Mouse (Mus musculus): Measurements from ENCODE around the gene Scube1.

Scube1 gene

DNA sequence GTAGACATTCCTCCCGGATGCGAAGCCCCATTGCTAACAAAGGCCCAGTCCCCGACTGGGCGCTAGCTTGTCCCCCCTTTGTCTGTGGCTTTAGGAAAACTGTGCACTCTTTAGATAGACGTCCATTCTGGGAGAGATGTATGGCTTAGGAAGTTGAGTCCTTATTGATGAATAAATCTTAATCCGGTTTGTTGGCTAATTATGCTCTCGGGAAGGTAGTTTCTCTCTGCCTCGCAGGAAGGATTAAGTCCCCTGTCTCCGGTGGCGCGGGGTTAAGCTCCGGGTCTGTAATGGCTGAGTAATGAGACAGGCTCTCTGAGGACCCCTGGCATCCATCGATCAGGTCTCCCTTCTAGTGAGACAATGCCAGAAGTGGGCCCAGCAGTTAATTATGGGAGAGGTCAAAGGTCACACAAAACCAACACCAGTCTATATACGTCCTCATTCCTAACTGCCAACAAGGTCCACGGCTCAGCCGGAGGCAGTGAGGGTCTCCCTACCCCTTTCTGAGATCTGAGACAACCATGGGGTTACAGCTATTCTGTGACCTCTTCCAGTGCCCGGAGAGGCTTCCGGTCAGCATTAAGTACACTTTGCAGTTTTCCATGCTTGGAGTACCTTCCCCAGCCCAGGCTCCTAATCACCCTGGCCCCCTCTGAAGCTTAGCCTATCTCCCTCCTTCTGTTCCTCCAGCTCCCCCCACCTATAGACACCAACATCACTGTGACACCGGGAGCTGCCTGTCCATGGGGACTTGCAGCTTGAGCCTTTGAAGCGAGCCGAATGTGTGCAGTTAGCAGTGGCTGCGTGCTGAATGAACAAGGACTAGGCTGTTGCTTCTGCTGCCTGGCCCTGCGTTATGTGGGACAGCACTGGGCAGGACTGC is 14.7 kb downstream of the Scube1 start:
- DNase-seq (ENCODE audit: low spot score) = no peak

DNA sequence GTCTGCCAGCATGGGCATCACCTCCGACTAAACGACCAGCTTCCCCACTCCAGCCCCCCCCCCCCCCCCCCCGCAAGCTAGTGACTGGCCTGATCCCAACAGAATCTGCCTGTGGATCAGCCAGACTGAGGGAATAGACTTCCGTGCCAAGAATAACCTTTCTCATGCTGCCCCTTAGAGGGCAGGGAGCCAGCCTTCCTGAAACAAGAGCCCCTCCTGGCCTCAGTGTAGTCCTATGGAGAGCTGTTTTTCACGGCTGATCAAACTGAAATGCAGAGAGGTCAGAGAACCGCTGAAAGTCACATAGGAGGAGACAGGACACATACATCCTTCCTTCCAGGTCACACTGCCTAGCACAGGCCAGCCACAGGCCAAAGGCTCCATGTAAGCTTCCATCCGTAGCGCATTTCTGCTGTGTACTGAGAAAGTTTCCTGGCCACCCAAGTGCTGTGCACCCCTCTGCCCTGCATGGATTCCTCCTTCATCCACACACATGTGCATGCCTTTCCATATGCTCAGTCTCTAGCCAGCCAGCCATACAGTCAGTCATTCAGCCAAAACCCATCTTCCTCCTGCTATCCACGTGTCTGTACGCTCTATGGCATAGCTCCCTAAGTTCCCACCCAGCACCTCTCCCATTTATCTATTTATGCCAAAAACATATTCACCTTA is 18.2 kb downstream of the Scube1 start:
- DNase-seq (ENCODE audit: low spot score) = no peak

DNA sequence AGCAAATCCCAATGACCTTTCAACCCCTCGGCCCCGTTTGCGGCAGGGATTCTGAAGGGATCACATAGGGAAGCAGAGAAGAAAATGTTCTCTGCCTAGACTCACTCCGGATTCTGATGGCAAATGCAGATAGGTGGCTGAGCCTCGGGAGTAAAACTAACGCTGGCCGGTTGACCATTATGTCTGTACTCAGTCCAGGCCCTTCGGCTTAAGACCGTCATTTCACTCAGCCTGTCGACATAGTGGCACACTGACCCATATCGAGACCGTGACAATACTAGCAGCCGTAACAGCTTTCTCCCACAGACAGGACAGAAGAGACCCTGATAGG is 24.3 kb downstream of the Scube1 start:
- no peak for DNase-seq (ENCODE audit: low spot score)

DNA sequence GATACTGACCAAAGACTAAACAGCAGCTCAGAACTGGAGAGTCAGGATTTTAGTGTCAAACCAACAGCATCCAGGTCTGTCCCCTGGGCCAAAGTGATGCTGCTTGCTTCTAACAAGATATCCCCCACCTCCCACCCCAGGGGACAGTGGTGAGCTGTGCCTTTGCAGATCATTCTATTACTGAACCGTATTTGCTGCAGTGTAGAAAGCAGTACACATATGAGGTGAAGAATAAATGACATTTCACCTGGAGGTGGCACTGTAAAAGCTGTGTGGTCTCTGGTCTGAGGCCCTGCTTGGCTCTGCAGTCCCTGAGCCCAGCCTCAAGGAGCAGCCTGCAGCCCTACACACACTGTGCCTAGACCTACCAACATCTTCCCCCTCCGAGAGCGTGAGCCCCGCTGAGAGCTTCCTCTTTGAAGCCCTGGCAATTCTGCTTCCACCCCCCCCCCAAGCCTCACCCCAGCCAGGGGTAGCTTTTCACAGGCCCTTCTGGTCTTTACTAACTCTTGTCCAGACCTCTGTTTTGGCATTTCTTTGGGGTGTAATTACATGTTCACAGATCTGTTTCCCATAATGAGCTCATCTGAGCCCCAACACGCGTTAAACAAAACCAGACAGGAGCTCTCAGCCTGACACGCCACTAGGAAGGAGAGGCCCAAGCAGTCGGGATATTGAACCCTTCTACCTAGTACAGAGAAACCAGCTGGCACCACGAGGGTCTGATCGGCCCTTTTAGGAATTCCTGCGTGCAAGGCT is 24.8 kb downstream of the Scube1 start:
- no peak for DNase-seq (ENCODE audit: low spot score)

DNA sequence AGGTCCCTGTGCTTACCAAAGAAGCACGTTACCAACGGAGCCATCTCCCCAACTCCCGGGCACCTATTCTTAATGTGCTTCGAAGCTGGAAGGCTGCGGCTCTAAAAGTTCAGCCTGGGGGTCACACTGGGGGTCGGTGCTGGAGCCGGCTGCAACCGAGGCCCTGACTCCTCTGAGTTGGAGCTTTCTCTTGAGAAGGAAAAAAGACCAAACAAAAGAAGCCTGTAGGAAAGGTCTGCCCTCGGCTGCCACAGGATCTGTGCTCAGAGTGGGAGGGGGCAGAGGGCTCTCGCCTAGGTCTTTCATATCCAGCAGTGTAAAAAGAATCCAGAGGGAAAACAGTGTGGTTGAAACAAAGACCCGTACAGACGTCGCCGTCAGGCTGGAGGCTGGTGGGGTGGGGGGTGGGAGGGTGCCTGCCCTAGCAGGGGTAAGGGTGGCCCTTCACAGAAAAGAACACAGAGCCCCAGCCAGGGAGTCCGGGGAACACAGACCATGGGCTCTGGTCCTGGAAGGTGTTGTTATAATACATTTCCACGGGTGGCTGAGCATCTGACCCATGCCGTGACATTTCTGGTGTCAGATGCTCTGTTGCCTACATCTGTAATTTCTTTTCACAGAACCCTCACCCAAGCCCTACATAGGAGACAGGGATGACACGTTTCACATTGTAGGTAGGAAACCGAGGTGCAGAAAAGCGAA is 25.5 kb downstream of the Scube1 start:
- DNase-seq (ENCODE audit: low spot score) = no peak

DNA sequence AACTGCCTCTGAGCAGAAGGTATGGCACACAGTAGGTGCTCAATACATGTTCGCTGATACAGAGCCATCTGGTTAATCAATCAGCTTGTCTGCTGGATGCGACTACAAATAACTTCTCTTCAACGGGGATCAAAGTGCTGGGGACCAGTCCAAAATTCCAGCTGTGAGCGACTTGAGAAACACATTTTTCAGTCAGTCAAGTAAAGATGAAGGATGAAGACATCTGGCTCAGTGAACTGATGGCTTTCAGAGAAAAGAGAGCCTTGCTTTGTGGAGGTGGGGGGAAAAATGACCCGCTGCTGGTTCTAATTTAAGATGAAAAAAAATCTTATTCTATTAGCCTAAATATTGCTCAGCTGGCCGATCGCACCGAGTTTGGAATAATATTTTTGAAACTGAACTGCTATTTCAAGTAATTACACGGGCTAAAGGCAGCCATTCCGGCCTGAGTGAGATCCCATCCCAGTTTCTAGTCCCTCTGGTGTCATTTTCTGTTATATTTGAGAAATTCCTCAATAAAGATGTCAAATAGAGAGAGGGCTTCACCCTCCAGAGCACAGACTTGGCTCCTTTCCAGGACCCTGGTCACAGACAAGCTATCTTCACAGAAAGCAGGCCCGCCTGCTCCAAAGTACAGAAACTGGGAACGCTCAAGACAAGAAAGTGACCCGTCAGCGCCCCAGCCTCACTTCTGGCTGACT is 28.0 kb downstream of the Scube1 start:
- DNase-seq (ENCODE audit: low spot score) = no peak

DNA sequence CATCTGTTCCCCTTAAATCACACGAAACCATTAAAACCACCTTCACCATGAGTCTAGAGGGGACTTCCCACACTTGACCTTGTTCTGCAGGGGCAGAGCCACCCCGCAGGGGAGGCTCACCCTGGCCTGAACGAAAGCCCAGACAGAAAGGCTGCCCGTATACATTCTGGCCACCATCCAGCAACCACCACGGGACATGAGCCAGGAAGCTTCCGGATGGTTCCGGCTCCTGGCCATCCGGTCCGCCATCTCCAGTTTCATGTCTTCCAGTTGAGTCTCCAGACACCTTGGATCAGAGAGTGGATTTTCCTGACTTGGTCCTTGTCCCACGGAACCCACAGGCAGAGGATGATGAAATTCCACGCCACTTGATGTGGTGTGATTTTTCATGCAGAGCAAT is 29.7 kb downstream of the Scube1 start:
- DNase-seq (ENCODE audit: low spot score) = no peak

DNA sequence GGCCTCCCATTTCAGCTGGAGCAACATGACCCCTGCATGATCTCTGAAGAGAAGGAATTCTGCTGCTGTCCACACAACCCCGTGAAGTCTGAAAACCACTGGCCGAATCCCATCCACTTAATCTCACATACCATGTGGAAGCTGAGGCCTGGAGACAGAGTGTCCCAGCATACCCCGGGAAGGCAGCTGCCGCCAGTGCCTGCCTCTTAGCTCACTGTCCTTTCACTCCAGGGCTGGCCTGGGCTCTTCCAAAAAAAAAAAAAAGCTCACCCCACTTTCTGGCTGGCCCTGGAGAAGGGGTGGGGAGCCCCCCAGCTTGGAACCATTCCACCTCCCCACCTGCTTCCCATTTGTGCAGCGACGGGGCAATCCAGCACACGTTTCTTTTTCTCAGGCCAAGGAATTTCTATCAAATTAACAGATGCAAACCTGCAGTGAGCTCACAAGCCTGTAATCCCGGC is 32.9 kb downstream of the Scube1 start:
- no peak for DNase-seq (ENCODE audit: low spot score)

DNA sequence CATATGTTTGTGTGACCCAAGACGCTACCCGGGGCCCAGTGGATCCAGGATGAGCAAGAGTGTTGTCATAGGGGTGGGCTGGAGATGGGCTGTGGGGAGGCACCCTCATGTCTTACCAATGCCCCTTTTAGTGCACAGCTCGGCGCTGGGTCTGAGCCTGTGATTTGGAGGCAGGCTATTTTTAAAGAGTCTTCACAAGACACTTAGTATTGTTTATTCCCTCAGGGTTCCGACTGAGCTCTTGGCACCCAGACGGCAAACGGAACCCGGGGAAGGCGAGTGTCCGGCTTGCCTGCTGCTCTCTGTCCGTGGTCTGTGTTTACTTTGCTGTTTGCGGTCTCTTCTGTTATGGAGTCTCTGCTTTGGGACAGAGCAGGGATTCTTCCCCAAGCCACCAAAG is 34.9 kb downstream of the Scube1 start:
- no peak for DNase-seq (ENCODE audit: low spot score)

DNA sequence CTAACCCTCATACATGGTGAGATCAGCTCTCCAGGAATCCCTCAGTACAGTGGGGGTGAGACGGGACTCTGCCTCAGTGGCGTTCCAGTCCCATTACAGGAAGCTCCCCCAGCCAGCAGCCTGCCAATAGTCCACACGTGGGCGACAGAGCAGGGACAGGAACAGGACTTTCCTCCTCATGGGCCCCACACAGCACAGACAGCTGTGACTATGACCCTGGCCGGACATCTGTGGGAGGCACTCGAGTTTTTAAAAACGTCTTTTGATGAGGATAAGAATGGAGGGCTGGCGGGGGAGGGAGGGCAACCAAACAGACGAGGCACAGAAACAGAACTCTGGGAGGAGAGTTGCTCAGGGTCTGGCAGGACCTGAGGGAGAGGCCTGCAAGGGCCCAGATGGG is 38.2 kb downstream of the Scube1 start:
- DNase-seq (ENCODE audit: low spot score) = no peak

DNA sequence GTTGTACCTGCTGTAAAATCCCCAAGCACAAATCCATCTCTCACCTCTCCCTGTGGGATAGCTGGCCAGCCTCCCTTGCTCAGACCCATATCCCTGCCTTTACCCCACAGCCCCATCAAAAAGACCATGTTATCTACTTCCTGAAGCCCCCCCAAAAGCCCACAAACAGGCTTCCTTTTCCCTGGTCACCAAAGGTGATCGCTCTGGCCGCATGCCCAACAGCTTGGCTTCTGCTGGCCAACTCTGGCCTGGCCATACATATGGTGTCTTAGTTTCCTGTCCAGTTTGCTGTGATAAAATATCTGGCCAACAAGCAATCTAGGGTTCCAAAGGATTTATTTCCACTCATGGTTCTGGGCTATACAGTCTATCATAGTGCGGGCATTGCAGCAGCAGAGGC is 38.9 kb downstream of the Scube1 start:
- no peak for DNase-seq (ENCODE audit: low spot score)

DNA sequence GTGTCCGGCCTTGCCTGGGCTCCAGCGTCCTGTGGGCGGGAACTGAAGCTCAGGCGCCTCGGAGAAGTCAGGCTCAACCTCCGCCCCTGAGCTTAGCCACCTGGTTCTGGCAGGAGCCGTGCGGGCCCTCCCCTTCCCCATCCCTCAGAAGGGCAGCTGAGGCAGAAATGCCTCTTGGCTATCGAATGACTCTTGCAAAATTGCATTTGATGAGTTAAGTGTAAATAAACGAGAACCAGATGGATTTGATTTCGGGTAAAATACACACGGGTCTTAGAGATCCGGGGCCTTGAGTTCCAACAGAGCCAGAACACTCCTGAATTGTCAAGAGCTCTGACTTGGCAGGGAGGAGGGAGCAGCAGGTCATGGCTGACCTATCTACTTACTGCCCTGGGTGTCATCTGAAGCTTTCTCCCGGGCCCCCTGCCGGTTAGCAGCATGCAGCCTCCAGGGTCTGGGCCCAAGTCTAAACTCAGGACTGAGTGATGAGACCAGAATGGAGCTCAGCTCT is 41.7 kb downstream of the Scube1 start:
- no peak for DNase-seq (ENCODE audit: low spot score)

DNA sequence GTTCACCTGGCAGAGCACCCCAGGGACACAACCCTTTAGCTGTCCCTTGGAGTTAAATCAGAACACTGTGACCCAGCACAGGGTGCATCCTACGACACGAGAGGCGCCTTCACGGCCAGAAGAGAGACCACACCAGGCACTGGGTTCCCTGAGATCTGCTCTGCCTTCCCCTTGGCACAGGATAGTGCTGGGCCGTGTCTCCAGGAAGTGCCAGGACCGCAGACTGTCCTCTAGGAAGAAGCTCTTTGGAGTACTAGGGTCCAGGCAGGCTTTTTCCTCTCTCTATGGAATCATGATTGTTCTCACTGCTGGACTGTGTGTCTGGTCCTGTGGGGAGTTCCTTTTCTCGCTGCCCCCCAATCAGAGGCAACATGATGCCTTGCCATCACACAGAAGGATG is 44.5 kb downstream of the Scube1 start:
- DNase-seq (ENCODE audit: low spot score) = no peak

DNA sequence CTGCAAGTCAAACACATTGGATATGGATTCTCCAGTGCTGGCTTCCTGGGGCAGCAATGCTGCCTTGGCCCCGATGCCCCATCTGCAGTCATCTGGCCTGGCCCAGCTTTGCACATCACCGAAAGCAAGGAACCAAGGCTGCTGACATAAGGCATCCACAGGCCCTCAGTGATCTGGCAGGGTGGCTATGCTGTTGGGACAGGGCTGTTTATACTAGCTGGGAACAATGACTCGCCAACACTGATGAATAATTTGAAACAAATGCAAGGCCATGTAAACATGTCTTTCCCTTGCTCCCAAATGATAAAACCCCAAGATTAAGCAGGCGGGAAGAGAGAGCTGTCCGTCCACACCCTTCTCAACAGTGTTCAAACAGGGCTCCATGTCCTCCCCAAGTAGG is 45.1 kb downstream of the Scube1 start:
- DNase-seq (ENCODE audit: low spot score) = no peak

DNA sequence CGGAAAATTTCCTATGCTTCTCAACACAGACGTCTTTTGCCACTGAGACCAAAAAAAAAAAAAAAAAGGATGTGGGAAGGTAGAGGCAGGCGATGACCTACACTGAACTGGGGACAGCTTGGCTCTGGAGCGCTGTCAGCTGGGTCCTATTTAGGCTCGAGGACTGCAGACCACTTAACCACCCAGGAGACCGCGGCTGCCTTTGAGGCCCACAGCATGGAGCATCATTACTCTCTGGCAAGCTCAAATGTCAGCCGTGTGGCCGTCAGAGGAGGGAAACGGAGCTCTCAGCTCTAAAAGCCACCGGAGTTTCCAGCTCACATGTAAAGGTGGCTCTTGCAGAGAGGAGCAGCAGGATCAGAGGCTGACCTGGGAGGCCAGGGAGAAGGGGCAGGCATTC is 46.2 kb downstream of the Scube1 start:
- no peak for DNase-seq (ENCODE audit: low spot score)

DNA sequence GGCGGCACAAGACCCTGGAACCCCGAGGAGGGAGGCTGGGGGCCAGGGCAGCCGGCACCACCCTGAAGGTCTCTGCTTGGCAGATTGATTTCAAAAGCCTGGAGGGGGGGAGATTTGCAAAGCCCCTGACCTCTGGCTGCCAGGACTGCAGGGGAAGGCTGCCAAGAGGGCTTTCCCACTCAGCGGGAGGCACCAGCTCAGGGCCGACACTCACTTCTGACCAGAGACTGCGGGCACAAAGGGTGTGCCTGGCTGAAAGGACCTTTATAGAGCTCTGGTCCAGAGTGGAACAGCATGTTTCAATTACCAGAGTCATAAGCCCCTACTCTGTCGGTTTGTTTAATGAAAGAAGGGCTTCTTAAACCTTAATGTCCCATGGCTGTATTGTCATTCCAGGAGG is 46.7 kb downstream of the Scube1 start:
- DNase-seq (ENCODE audit: low spot score) = no peak

DNA sequence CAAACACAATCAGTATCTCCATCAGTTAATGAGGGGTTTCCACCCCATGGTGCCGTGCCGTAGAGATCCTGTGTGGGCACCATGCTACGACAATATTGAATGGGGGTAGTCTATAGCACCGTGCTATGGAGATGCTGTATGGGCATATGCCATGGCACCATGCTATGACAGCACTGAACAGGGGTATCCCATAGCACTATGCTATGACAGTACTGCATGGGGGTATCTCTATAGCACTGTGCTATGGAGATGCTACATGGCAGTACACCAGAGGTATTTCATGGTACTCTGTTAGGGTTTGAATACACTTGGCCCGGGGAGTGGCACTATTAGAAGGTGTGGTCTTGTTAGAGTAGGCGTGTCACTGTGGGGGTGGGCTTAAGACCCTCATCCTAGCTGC is 47.7 kb downstream of the Scube1 start:
- DNase-seq (ENCODE audit: low spot score) = no peak

DNA sequence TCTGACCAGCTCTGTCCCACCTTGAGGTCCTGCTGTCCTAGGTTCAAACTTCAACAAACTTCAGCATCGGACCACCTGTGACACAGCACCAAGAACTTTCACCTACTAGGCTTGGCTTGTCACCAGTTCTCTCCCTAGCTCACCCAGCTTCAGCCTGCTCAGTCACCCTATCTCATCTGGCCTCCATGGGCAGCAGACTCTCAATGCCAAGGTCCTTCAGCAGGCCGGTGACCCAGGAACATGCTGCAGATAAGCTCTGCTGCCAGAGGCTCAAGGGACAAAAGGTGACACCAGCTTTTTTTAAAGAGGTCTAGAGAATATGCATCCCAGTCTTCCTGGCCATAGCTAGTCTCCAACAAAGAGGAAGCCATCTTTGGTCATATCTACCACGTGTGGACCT is 48.5 kb downstream of the Scube1 start:
- no peak for DNase-seq (ENCODE audit: low spot score)

DNA sequence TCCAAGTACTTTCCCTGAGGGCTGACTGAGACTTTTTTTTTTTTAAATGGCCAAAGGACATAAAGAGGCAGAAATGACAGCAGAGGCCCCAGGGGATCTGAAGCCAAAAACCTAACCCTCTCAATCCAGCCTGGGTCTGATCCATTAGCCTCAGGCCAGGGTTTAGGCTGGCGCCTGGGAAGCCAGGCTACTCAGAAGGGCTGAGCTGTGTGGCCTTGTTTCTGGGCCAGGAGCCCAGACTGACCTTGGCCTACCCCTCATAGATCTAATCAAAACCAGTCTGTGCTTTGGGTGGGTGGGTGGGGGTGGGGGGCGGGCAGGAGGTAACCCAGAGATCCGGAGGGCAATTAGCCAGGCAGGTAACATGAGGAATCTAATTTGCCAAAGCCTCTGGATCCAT is 51.2 kb downstream of the Scube1 start:
- DNase-seq (ENCODE audit: low spot score) = no peak

DNA sequence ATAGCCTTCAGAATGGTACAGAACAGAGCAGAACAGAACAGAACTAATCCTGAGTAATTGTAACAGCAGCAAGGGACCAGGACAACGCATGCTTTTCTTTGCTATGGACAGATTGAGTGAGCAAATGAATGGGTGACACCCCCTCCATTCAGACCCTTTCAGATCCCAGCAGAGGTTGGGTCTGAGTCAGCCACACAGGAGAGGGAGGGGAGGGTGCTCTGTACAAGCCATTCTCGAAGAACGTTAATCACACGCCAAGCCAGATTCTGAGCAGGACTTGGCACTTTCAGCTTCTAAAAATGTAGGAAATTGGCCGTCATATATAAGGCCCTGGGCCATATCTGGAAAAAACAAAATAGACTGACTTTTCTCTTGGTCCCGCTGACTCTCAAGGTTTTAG is 57.3 kb downstream of the Scube1 start:
- DNase-seq (ENCODE audit: low spot score) = no peak

DNA sequence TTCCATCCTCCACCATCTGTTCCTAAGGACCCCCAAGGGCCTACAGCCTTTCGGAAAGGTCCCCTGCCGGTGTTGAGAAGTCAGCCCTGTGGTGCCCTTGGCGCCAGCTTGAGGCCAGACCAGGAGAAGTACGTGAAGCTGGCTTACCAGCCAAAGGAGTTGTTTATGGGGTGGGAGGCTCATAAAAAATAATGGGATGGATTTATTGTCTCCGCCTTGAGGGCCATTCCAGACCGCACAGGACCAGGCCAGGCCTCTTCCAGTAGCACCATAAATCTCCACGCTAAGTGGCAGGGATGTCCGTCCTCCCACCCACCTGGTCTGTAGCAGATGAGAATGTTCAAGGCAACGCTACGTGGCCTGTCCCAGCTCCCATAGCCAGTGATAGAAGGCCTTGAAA is 58.4 kb downstream of the Scube1 start:
- no peak for DNase-seq (ENCODE audit: low spot score)

DNA sequence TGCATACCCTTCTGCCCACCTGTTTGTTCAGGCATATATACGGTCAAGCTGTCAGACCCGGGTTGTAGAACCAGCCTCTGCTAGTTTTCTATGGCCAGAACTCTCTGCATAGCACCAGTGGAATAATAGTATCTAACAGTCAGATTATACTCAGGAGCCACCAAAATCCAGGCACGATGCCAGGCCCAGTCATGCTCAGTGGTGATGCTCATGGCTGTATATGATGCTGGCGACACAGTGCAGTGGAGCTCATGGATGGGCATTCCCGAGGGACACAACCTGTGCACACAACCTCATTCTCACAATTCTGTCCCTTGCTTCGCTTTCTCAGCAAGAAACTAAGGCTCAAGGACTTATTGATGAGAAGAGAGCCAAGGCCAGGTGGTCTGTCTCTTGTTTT is 58.8 kb downstream of the Scube1 start:
- DNase-seq (ENCODE audit: low spot score) = no peak

Measured in c-Kit-positive CD71-positive TER-119-positive erythroid progenitor cells, embryonic 14.5 days (primary cell).